Mouse (Mus musculus): ENCODE measurements around the gene Spg20.

GRCm38 (mm10) chr3:55157413-55157812, 45.5 kb downstream of the Spg20 start:
- TF ChIP-seq CTCF (IDR thresholded peaks at IDR 0.05; ENCODE audit: low read depth, low read length) (no peak), POLR2A (IDR thresholded peaks at IDR 0.05; ENCODE audit: extremely low read depth, insufficient read depth, low read length) (no peak)
